Mouse (Mus musculus) left cerebral cortex, adult 18-20 months (tissue): ENCODE results near the gene Vmn1r101. TPM values are rescaled to one million over a fixed set of nuclear protein-coding genes. Genes with fewer than 3 reads are reported as not detected.
"Not testable (repeated sequence)": the region's sequence is repeated elsewhere in the genome, so short reads cannot be mapped to it uniquely, and the experiment has no call there.

Experiments used
- DNase-seq, 2 experiments: peaks; one replicate each; pipeline ENCODE4 v3.0.0; 2021 to 2022; ENCODE audit warnings: low spot score in 2 of 2, mixed read lengths in 1 of 2
- long read RNA-seq, 2 experiments: library from polyadenylated mRNA; stranded (forward); transcript quantifications; one replicate each; pipeline ENCODE4 v2.0.0; 2021
- total RNA-seq, 2 experiments: library from RNA; stranded (reverse); gene quantifications; 2 replicates each; pipeline ENCODE4 v1.2.3; 2021

Gene Vmn1r101
- not detected for total RNA-seq
- long read RNA-seq, experiment 1, result 0 reads
- long read RNA-seq, experiment 2, result 0 reads

DNA sequence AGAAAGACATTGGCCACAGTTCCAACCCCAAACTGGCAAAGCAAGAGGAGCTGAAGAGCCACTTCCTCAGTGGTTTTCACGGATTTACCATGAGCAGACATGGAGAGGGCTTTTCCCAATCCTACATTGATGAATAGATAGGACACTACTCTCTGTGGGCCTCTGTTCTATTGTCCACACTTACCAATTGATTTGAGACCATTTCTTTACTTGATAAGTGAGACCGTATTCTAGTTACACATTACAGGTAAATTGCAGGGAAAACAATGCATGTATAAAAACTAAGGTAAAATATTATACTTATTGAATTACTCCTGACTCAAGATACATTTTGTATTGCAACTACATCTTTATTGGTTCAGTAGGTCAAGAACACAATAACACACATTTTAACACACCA, at the start of gene Vmn1r101:
Gene Vmn1r101, minus strand, starts transcription at position 101 of the 400 bp plus-strand sequence.
- DNase-seq, result not testable (repeated sequence)

DNA sequence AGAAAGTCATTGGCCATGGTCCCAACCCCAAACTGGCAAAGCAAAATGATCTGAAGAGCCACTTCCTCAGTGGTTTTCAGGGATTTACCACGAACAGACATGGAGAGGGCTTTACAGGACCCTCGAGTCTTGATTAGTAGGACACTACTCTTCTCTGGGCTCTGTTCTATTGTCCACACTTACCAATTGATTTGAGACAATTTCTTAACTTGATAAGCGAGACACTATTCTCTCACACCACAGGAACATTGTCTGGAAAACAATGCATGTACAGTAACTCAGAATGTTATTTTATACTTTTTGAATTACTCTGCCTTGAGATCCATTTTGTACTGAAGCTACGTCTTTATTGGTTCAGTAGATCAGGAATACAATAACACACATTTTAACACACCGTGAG, 32.4 kb upstream of the Vmn1r101 start, which contains the start of gene Gm10670:
Gene Gm10670, minus strand, starts transcription at position 101 of the 400 bp plus-strand sequence.
- not testable (repeated sequence) for DNase-seq

DNA sequence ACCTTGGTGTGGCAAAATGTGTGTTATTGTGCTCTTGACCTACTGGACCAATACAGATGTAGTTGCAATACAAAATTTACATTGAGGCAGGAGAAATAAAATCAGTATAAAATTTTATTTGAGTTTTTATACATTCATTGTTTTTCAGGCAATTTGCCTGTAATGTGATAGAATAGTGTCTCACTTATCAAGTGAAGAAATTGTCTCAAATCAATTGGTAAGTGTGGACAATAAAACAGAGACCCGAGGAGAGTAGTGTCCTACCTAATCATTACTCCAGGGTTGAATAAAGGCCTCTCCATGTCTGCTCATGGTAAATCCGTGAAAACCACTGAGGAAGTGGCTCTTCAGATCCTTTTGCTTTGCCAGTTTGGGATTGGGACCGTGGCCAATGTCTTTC, 24.8 kb downstream of the Vmn1r101 start, which contains the start of gene Vmn1r100:
Gene Vmn1r100, plus strand, starts transcription at position 301 of the 400 bp plus-strand sequence.
- not testable (repeated sequence) for DNase-seq

Other genes with a start within 250 kb of the Vmn1r101 start
- not detected for gene Vmn1r95, start 248.9 kb downstream of the Vmn1r101 start, total RNA-seq
- not detected for gene Gm6164, start 237.0 kb downstream of the Vmn1r101 start, total RNA-seq
- gene Gm4498, start 208.8 kb downstream of the Vmn1r101 start, total RNA-seq, result not detected
- not detected for gene Gm5890, start 179.8 kb downstream of the Vmn1r101 start, total RNA-seq
- not detected for gene Gm4133, start 108.5 kb downstream of the Vmn1r101 start, total RNA-seq
- gene Gm5728, start 67.2 kb downstream of the Vmn1r101 start, total RNA-seq, result not detected
- not detected for gene Vmn1r100, start 24.7 kb downstream of the Vmn1r101 start, total RNA-seq
- not detected for gene Gm10670, start 32.3 kb upstream of the Vmn1r101 start, total RNA-seq
- not detected for gene Vmn1r103, start 67.9 kb upstream of the Vmn1r101 start, total RNA-seq
- not detected for gene Vmn1r104, start 91.2 kb upstream of the Vmn1r101 start, total RNA-seq
- not detected for gene Gm5726, start 103.2 kb upstream of the Vmn1r101 start, total RNA-seq
- not detected for gene Gm4141, start 133.6 kb upstream of the Vmn1r101 start, total RNA-seq
- not detected for gene Gm4513, start 156.4 kb upstream of the Vmn1r101 start, total RNA-seq
- gene Vmn1r107, start 226.3 kb upstream of the Vmn1r101 start, total RNA-seq, result not detected